Mouse (Mus musculus) embryonic stem cell, embryonic (primary cell): ENCODE measurements around the gene Rrp12.

Experiments
- CTCF ChIA-PET, 4 experiments: fragments of 300-600 bp in 2 of 4; fragments of 350-600 bp in 2 of 4; sonication (Branson Sonifier 250); formaldehyde crosslinking; loops; one replicate each; lab custom pipeline; 2022; ENCODE audit warnings: inconsistent platforms in 2 of 4; lab: Charles Lee
- POLR2A ChIA-PET, 4 experiments: fragments of 300-600 bp in 2 of 4; fragments of 350-600 bp in 2 of 4; sonication (Branson Sonifier 250); formaldehyde crosslinking; loops; one replicate each; lab custom pipeline; 2022; ENCODE audit warnings: antibody characterized with exemption in 4 of 4, inconsistent platforms in 1 of 4; lab: Charles Lee

Gene Rrp12

GRCm38 (mm10) chr19:41895460-41896318, at the start of gene Rrp12:
Gene Rrp12 (minus strand): TSS chr19:41896173.
- ChIA-PET POLR2A (interaction anchor here in 3 of 4 experiments (0.5 to 1.5 kb wide), 4 partner anchors 8 to 16 kb away, joined by 3 to 5 read pairs (median 4); partner anchors contain the start of gene Pgam1 (in 1 of the 3)), CTCF (no interaction called here)

GRCm38 (mm10) chr19:41943841-41944240, 47.9 kb upstream of the Rrp12 start:
- POLR2A ChIA-PET: interaction anchor here (0.6 to 12.5 kb wide), 19 partner anchors 8 to 937 kb away, joined by 3 to 88 read pairs (median 4); partner anchors contain the start of genes Exosc1 (in 3 of the 4), Zdhhc16 (in 3 of the 4), Mms19 (in 1 of the 4) and Pi4k2a (in 1 of the 4)
- CTCF ChIA-PET: interaction anchor here in 2 of 4 experiments (0.5 to 1.0 kb wide), 2 partner anchors 9 to 200 kb away, joined by 3 to 4 read pairs; no protein-coding TSS in a partner anchor

GRCm38 (mm10) chr19:41938539-41938938, 42.6 kb upstream of the Rrp12 start:
- ChIA-PET POLR2A (interaction anchor here in 3 of 4 experiments (0.7 to 12.5 kb wide), 9 partner anchors 11 to 68 kb away, joined by 3 to 88 read pairs (median 3); no protein-coding TSS in a partner anchor), CTCF (interaction anchor here in 1 of 4 experiments (1.3 to 2.2 kb wide), 2 partner anchors 14 to 88 kb away, joined by 6 read pairs; no protein-coding TSS in a partner anchor)

- POLR2A ChIA-PET: interaction anchor here in 2 of 4 experiments (0.6 to 2.3 kb wide), 7 partner anchors 8 to 99 kb away, joined by 3 to 6 read pairs (median 3); no protein-coding TSS in a partner anchor
- CTCF ChIA-PET: interaction anchor here in 1 of 4 experiments (0.7 to 1.0 kb wide), 2 partner anchors 231 to 243 kb away, joined by 3 to 8 read pairs; no protein-coding TSS in a partner anchor
These were observed 39.9 kb upstream of the Rrp12 start for GRCm38 (mm10) chr19:41935921-41936320.

- POLR2A ChIA-PET: interaction anchor here (0.6 to 5.0 kb wide), 26 partner anchors 9 to 237 kb away, joined by 3 to 56 read pairs (median 6); partner anchors contain the start of genes Avpi1 (in 2 of the 4), Pgam1 (in 2 of the 4), Frat2 (in 1 of the 4) and Mms19 (in 1 of the 4)
- CTCF ChIA-PET: interaction anchor here in 2 of 4 experiments (0.7 to 1.3 kb wide), 5 partner anchors 90 to 218 kb away, joined by 3 to 6 read pairs (median 4); partner anchors contain the start of gene Ankrd2 (in 1 of the 2)
These were observed 38.2 kb upstream of the Rrp12 start for GRCm38 (mm10) chr19:41934124-41934523.

GRCm38 (mm10) chr19:41933179-41934086, 37.5 kb upstream of the Rrp12 start, which contains the start of the genes Exosc1 and Zdhhc16:
Gene Exosc1 (minus strand): TSS chr19:41933423.
Gene Zdhhc16 (plus strand): TSS chr19:41933480.
- CTCF ChIA-PET: interaction anchor here in 3 of 4 experiments (0.7 to 1.8 kb wide), 7 partner anchors 91 to 219 kb away, joined by 3 to 6 read pairs (median 4); partner anchors contain the start of gene Ankrd2 (in 1 of the 3)
- POLR2A ChIA-PET: interaction anchor here (0.6 to 5.0 kb wide), 54 partner anchors 8 to 237 kb away, joined by 3 to 56 read pairs (median 4); partner anchors contain the start of genes Pgam1 (in 3 of the 4), Avpi1 (in 2 of the 4), Ankrd2 (in 1 of the 4) and Frat2 (in 1 of the 4)

- POLR2A ChIA-PET: interaction anchor here (0.5 to 5.0 kb wide), 41 partner anchors 8 to 238 kb away, joined by 3 to 56 read pairs (median 4); partner anchors contain the start of genes Avpi1 (in 2 of the 4), Pgam1 (in 2 of the 4), Frat2 (in 1 of the 4) and Hoga1 (in 1 of the 4)
These were observed 36.7 kb upstream of the Rrp12 start for GRCm38 (mm10) chr19:41932686-41933085.

GRCm38 (mm10) chr19:41920412-41921067, 24.6 kb upstream of the Rrp12 start:
- ChIA-PET CTCF (interaction anchor here in 2 of 4 experiments (0.6 to 1.1 kb wide), 2 partner anchors 11 to 125 kb away, joined by 3 to 4 read pairs; partner anchors contain the start of gene Hoga1 (in 1 of the 2)), POLR2A (interaction anchor here (0.9 to 5.9 kb wide), 19 partner anchors 8 to 209 kb away, joined by 3 to 56 read pairs (median 4); partner anchors contain the start of genes Exosc1 (in 2 of the 4), Zdhhc16 (in 2 of the 4), Pgam1 (in 1 of the 4) and Pi4k2a (in 1 of the 4))

More at GRCm38 (mm10) chr19:41932686-41933085, 36.7 kb upstream of the Rrp12 start:
- CTCF ChIA-PET: interaction anchor here (0.6 to 1.8 kb wide), 7 partner anchors 10 to 220 kb away, joined by 3 to 5 read pairs (median 3); partner anchors contain the start of gene Ankrd2 (in 1 of the 4)

- CTCF ChIA-PET: interaction anchor here in 1 of 4 experiments (1.1 kb wide), 1 partner anchor 126 kb away, joined by 3 read pairs; the partner anchor contains the start of gene Hoga1
These were observed 23.5 kb upstream of the Rrp12 start for GRCm38 (mm10) chr19:41919471-41919870.

GRCm38 (mm10) chr19:41916853-41917252, 20.9 kb upstream of the Rrp12 start:
- POLR2A ChIA-PET: interaction anchor here in 2 of 4 experiments (0.5 to 4.5 kb wide), 4 partner anchors 15 to 339 kb away, joined by 3 to 44 read pairs (median 4); partner anchors contain the start of genes Exosc1 (in 1 of the 2) and Zdhhc16 (in 1 of the 2)
- CTCF ChIA-PET: interaction anchor here in 1 of 4 experiments (0.5 kb wide), 1 partner anchor 15 kb away, joined by 6 read pairs; no protein-coding TSS in a partner anchor

More at GRCm38 (mm10) chr19:41919471-41919870, 23.5 kb upstream of the Rrp12 start:
- POLR2A ChIA-PET: interaction anchor here (0.7 to 5.9 kb wide), 22 partner anchors 9 to 210 kb away, joined by 3 to 56 read pairs (median 4); partner anchors contain the start of genes Exosc1 (in 2 of the 4), Zdhhc16 (in 2 of the 4) and Mms19 (in 1 of the 4)

GRCm38 (mm10) chr19:41915294-41915693, 19.3 kb upstream of the Rrp12 start:
- CTCF ChIA-PET: interaction anchor here in 1 of 4 experiments (1.3 kb wide), 1 partner anchor 143 kb away, joined by 4 read pairs; no protein-coding TSS in a partner anchor
- POLR2A ChIA-PET: interaction anchor here in 3 of 4 experiments (0.9 to 4.8 kb wide), 8 partner anchors 7 to 65 kb away, joined by 4 to 44 read pairs (median 6); partner anchors contain the start of genes Exosc1 (in 1 of the 3) and Zdhhc16 (in 1 of the 3)

- ChIA-PET CTCF (interaction anchor here (0.6 to 1.4 kb wide), 10 partner anchors 9 to 471 kb away, joined by 3 to 7 read pairs (median 4); no protein-coding TSS in a partner anchor), POLR2A (interaction anchor here in 2 of 4 experiments (0.6 to 4.8 kb wide), 13 partner anchors 8 to 293 kb away, joined by 3 to 44 read pairs (median 7); partner anchors contain the start of genes Exosc1 (in 2 of the 2) and Zdhhc16 (in 2 of the 2))
These were observed 18.6 kb upstream of the Rrp12 start for GRCm38 (mm10) chr19:41914592-41914882.

- ChIA-PET CTCF (interaction anchor here (0.5 to 1.5 kb wide), 11 partner anchors 8 to 472 kb away, joined by 3 to 7 read pairs (median 4); no protein-coding TSS in a partner anchor), POLR2A (interaction anchor here in 2 of 4 experiments (0.6 to 4.8 kb wide), 22 partner anchors 9 to 292 kb away, joined by 3 to 44 read pairs (median 4); partner anchors contain the start of genes Exosc1 (in 2 of the 2), Pi4k2a (in 2 of the 2) and Zdhhc16 (in 2 of the 2))
These were observed 18.0 kb upstream of the Rrp12 start for GRCm38 (mm10) chr19:41913774-41914591.
